Mouse (Mus musculus) lung, embryonic 14.5 days (tissue): ENCODE data around the gene Rab4b. TPM values are rescaled to one million over a fixed set of nuclear protein-coding genes. Genes with fewer than 3 reads are reported as not detected.

Experiments
- ATAC-seq: fragments of 200-750 bp; cut with Nextera tagmentation; 2 replicates; pipeline ENCODE4 v1.8.0; 2017; ENCODE audit warnings: mild to moderate bottlenecking, moderate TSS enrichment, moderate library complexity; ENCODE audit not compliant: insufficient read depth
- DNase-seq: peaks from one replicate; pipeline ENCODE4 v3.0.0-alpha.2; 2015
- H3K27ac ChIP-seq: fragments of 300-500 bp; sonication (generic); 2 replicates; pipeline ENCODE4 v1.5.1; 2014; ENCODE audit warnings: low read depth, mild to moderate bottlenecking, moderate library complexity
- H3K27me3 ChIP-seq: fragments of 300-500 bp; sonication (generic); 2 replicates; pipeline ENCODE4 v1.6.1; 2014; ENCODE audit warnings: low read length, control low read depth; ENCODE audit not compliant: insufficient read depth
- H3K36me3 ChIP-seq: fragments of 300-500 bp; sonication (generic); 2 replicates; pipeline ENCODE4 v1.6.1; 2014; ENCODE audit warnings: control low read depth; ENCODE audit not compliant: insufficient read depth
- H3K4me1 ChIP-seq: fragments of 300-500 bp; sonication (generic); 2 replicates; pipeline ENCODE4 v1.6.1; 2014; ENCODE audit warnings: antibody characterized with exemption, control low read depth; ENCODE audit not compliant: insufficient read depth
- H3K4me2 ChIP-seq: fragments of 300-500 bp; sonication (generic); 2 replicates; pipeline ENCODE4 v1.6.1; 2014; ENCODE audit warnings: mild to moderate bottlenecking
- H3K4me3 ChIP-seq: fragments of 300-500 bp; sonication (generic); 2 replicates; pipeline ENCODE4 v1.5.1; 2014; ENCODE audit warnings: low read depth, low read length
- H3K9ac ChIP-seq: fragments of 300-500 bp; sonication (generic); 2 replicates; pipeline ENCODE4 v1.6.1; 2014
- H3K9me3 ChIP-seq: fragments of 300-500 bp; sonication (generic); 2 replicates; pipeline ENCODE4 v1.6.1; 2016; ENCODE audit warnings: low read depth, low read length, control low read depth
- CTCF ChIP-seq: IDR thresholded peaks from 2 replicates; pipeline ENCODE4 v1.5.1; 2016; ENCODE audit warnings: antibody characterized with exemption, low read depth
- WGBS: fragments of 180-500 bp; shearing (Covaris S2); extraction: QIAGEN DNeasy Blood & Tissue Kit; methylation state at CpG from one replicate; pipeline ENCODE4 v1.1.7; 2014; 5-methylcytosine and 5-hydroxymethylcytosine counted together
- microRNA counts: library from miRNA; unstranded; fragments of <30 nt; microRNA quantifications from one replicate; lab custom pipeline; 2016
- microRNA-seq: library from miRNA; unstranded; fragments of <30 nt; microRNA quantifications from one replicate; pipeline ENCODE4, GENCODE M21; 2016; ENCODE audit warnings: borderline number of aligned reads
- polyA plus RNA-seq: library from polyadenylated mRNA; unstranded; fragments of >200 nt; fragmentation: Nextera tagmentation; extraction: Ambion mirVana; gene quantifications from 2 replicates; pipeline ENCODE4 v1.2.1, GENCODE M21; 2014

Rab4b gene
- polyA plus RNA-seq, 1 experiment from 2014 or later, result 62.1 TPM

DNA sequence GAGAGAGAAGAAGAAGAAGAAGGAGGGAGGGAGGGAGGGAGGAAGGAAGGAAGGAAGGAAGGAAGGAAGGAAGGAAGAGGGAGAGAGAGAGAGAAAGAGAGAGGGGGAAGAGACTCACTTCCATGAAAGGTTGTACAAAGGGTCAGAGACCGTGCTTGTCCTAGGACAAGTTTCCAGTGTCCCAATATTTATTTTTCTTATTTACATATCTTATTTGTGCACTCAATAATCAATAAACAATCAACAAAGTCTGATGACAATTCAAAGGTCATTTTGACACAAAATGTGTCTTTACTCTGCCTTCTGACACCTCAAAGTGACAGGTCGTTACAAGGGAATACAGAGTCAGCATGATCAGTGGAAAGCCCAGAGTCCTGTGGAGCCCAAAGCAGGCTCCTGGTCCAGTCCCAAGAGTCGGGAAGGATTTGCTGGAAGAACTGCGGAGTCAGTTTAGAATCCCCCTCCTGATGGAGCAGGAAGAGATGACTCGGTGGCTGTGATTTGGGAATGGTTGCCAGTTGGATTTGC is 54.3 kb downstream of the Rab4b start:
- H3K4me1 ChIP-seq, result no peaks in the 10 kb centered on the region
- no peaks in the 10 kb centered on the region for H3K36me3 ChIP-seq
- no peak overlapping the region for H3K4me2 ChIP-seq
- H3K9ac ChIP-seq, result no peak overlapping the region
- no peak for TF ChIP-seq CTCF
- no peak for ATAC-seq
- H3K27me3 ChIP-seq, result no peaks in the 10 kb centered on the region
- H3K9me3 ChIP-seq, result no peaks in the 10 kb centered on the region
- H3K4me3 ChIP-seq, result no peak overlapping the region
- no peak overlapping the region for H3K27ac ChIP-seq
- WGBS, result 57% methylated on average over 5 of the region's 5 CpGs
- DNase-seq, result no peak

DNA sequence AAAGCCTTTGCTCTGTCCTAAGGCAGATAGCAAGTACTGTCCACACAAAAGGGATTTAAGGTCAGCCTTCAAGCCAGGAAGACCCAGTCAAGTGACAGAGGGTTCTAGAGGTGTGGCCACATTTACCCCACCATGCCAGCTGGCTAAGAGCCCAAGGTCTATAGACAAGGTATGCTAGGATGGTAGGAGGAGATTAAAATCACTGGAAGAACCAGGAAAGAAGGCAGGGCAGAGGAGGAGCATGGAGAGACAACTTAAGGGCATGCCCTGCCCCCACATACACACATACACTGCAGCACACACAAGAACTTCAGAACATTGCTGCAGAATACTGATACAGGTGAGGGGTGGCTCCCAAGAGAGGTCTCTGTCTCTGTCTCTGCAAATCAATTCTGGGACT is 59.0 kb downstream of the Rab4b start, which contains the start of gene Cyp2f2:
Gene Cyp2f2, plus strand, starts transcription at position 234 of the 400 bp plus-strand sequence.
- no peaks in the 10 kb centered on the region for H3K27me3 ChIP-seq
- no peaks in the 10 kb centered on the region for H3K4me1 ChIP-seq
- ATAC-seq (no peak), DNase-seq (no peak)
- TF ChIP-seq CTCF, result no peak
- no peaks in the 10 kb centered on the region for H3K36me3 ChIP-seq
- H3K4me3 ChIP-seq, result no peak within 1 kb of the TSS
- no peak within 1 kb of the TSS for H3K9ac ChIP-seq
- H3K27ac ChIP-seq, result no peak within 1 kb of the TSS
- no peak within 1 kb of the TSS for H3K4me2 ChIP-seq
- H3K9me3 ChIP-seq, result no peaks in the 10 kb centered on the region

MicroRNAs encoded within 50 kb of the gene (microRNA counts, 519-probe panel; counts per million panel counts)
- microRNA mmu-miR-1191 (lab: Ali Mortazavi, UCI), result 30.5 counts per million

Small RNA genes within 50 kb of the gene (microRNA-seq; reads per million reads assigned to microRNA genes)
- gene Mir1191 (2.6 reads per million, percentile 6 among the genes with 10 or more reads in this experiment), gene Mir3101 (0.95 reads per million)

Other genes starting within 250 kb of the Rab4b start
- gene Cyp2a22, start 239.5 kb downstream of the Rab4b start, polyA plus RNA-seq, result not detected in 2 replicates
- not detected in 2 replicates for gene Cyp2a12, start 149.8 kb downstream of the Rab4b start, polyA plus RNA-seq
- 9.3 and 12.3 TPM in 2 replicates for gene Cyp2f2, start 59.0 kb downstream of the Rab4b start, polyA plus RNA-seq
- gene Cyp2t4, start 25.2 kb downstream of the Rab4b start, polyA plus RNA-seq, result 0.11 and 0.20 TPM in 2 replicates
- gene Egln2, start 12.1 kb downstream of the Rab4b start, polyA plus RNA-seq, result 48.4 and 50.0 TPM in 2 replicates
- 0.55 and 1.5 TPM in 2 replicates for gene Gm21983, start 2.2 kb upstream of the Rab4b start, polyA plus RNA-seq
- 155 and 161 TPM in 2 replicates for gene Mia, start 2.3 kb upstream of the Rab4b start, polyA plus RNA-seq
- 3.2 and 3.8 TPM in 2 replicates for gene BC024978, start 16.9 kb upstream of the Rab4b start, polyA plus RNA-seq
- gene Snrpa, start 17.4 kb upstream of the Rab4b start, polyA plus RNA-seq, result 293 and 320 TPM in 2 replicates
- 5.4 and 5.9 TPM in 2 replicates for gene Itpkc, start 49.8 kb upstream of the Rab4b start, polyA plus RNA-seq
- 12.8 and 13.7 TPM in 2 replicates for gene Coq8b, start 54.1 kb upstream of the Rab4b start, polyA plus RNA-seq
- 15.2 and 16.2 TPM in 2 replicates for gene Numbl, start 79.5 kb upstream of the Rab4b start, polyA plus RNA-seq
- 73.5 and 86.0 TPM in 2 replicates for gene Ltbp4, start 158.8 kb upstream of the Rab4b start, polyA plus RNA-seq
- gene Shkbp1, start 177.1 kb upstream of the Rab4b start, polyA plus RNA-seq, result 45.1 and 53.5 TPM in 2 replicates
- 0.73 and 1.6 TPM in 2 replicates for gene Gm20479, start 178.5 kb upstream of the Rab4b start, polyA plus RNA-seq